Mouse (Mus musculus) embryonic facial prominence, embryonic 15.5 days (tissue): ENCODE results near the gene Plppr3. TPM values are rescaled to one million over a fixed set of nuclear protein-coding genes. Genes with fewer than 3 reads are reported as not detected.
A peak's percentile ranks its signal among the peaks of the same experiment; 100 is the strongest.

Experiments
- ATAC-seq: fragments of 200-750 bp; cut with Nextera tagmentation; 2 replicates; pipeline ENCODE4 v1.8.0; 2017; ENCODE audit warnings: low read depth, moderate TSS enrichment; ENCODE audit not compliant: insufficient number of reproducible peaks, low FRiP score, low TSS enrichment
- H3K27ac ChIP-seq: fragments of 300-500 bp; sonication (generic); replicated peaks from 2 replicates; pipeline ENCODE4 v1.5.1; 2015; ENCODE audit warnings: mild to moderate bottlenecking, inconsistent platforms
- H3K27me3 ChIP-seq: fragments of 300-500 bp; sonication (generic); 2 replicates; pipeline ENCODE4 v1.6.1; 2015; ENCODE audit warnings: inconsistent platforms
- H3K36me3 ChIP-seq: fragments of 300-500 bp; sonication (generic); 2 replicates; pipeline ENCODE4 v1.6.1; 2015; ENCODE audit warnings: mild to moderate bottlenecking, inconsistent platforms
- H3K4me1 ChIP-seq: fragments of 300-500 bp; sonication (generic); 2 replicates; pipeline ENCODE4 v1.6.1; 2015; ENCODE audit warnings: inconsistent platforms
- H3K4me2 ChIP-seq: fragments of 300-500 bp; sonication (generic); replicated peaks from 2 replicates; pipeline ENCODE4 v1.6.1; 2015; ENCODE audit warnings: mild to moderate bottlenecking, inconsistent platforms
- H3K4me3 ChIP-seq: fragments of 300-500 bp; sonication (generic); replicated peaks from 2 replicates; pipeline ENCODE4 v1.5.1; 2015; ENCODE audit warnings: mild to moderate bottlenecking, inconsistent platforms
- H3K9ac ChIP-seq: fragments of 300-500 bp; sonication (generic); 2 replicates; pipeline ENCODE4 v1.6.1; 2015; ENCODE audit warnings: inconsistent platforms
- H3K9me3 ChIP-seq: fragments of 300-500 bp; sonication (generic); replicated peaks from 2 replicates; pipeline ENCODE4 v1.6.1; 2016; ENCODE audit warnings: inconsistent platforms
- WGBS: fragments of 180-500 bp; shearing (Covaris S2); methylation state at CpG from one replicate; pipeline ENCODE4 v1.1.7; 2015; 5-methylcytosine and 5-hydroxymethylcytosine counted together
- polyA plus RNA-seq: library from polyadenylated mRNA; unstranded; fragments of >200 nt; fragmentation: Nextera tagmentation; extraction: Ambion mirVana; gene quantifications from 2 replicates; pipeline ENCODE4 v1.2.1, GENCODE M21; 2015

Gene Plppr3
- polyA plus RNA-seq, 1 experiment from 2014 or later, result 68.2 TPM

- WGBS, result 49% methylated on average over 7 of the region's 7 CpGs
- H3K9ac ChIP-seq, result no peak overlapping the region
Observed at GRCm38 (mm10) chr10:79832026-79832785, 42.2 kb downstream of the Plppr3 start.

GRCm38 (mm10) chr10:79831583-79831982, 42.9 kb downstream of the Plppr3 start:
- no peaks in the 10 kb centered on the region for H3K9me3 ChIP-seq
- H3K27me3 ChIP-seq, result no peaks in the 10 kb centered on the region
- H3K27ac ChIP-seq, result no peak overlapping the region
- H3K4me1 ChIP-seq, result 0 out of 2 replicates have a peak, but pooled peaks cover 3% of the 10 kb centered on the region
- 83% methylated on average over 3 of the region's 3 CpGs for WGBS
- H3K36me3 ChIP-seq, result no peaks in the 10 kb centered on the region
- no peak overlapping the region for H3K9ac ChIP-seq
- H3K4me2 ChIP-seq, result no peak overlapping the region
- H3K4me3 ChIP-seq, result no peak overlapping the region
- ATAC-seq, result no peak

More at GRCm38 (mm10) chr10:79832026-79832785, 42.2 kb downstream of the Plppr3 start:
- no peaks in the 10 kb centered on the region for H3K36me3 ChIP-seq
- no peaks in the 10 kb centered on the region for H3K9me3 ChIP-seq
- H3K27ac ChIP-seq, result no peak overlapping the region
- no peak overlapping the region for H3K4me3 ChIP-seq
- H3K4me1 ChIP-seq, result 0 out of 2 replicates have a peak, but pooled peaks cover 3% of the 10 kb centered on the region
- H3K4me2 ChIP-seq, result no peak overlapping the region
- H3K27me3 ChIP-seq, result no peaks in the 10 kb centered on the region
- ATAC-seq, result no peak

- no peak overlapping the region for H3K27ac ChIP-seq
- H3K36me3 ChIP-seq, result peaks cover 11% of the 10 kb centered on the region
- no peak overlapping the region for H3K9ac ChIP-seq
- H3K9me3 ChIP-seq, result no peaks in the 10 kb centered on the region
- no peak overlapping the region for H3K4me3 ChIP-seq
- ATAC-seq, result no peak
- peaks cover 15% of the 10 kb centered on the region for H3K4me1 ChIP-seq
- H3K4me2 ChIP-seq, result no peak overlapping the region
- WGBS, result 64% methylated on average over 6 of the region's 6 CpGs
- H3K27me3 ChIP-seq, result no peaks in the 10 kb centered on the region
Observed at GRCm38 (mm10) chr10:79824413-79824812, 50.0 kb downstream of the Plppr3 start.

GRCm38 (mm10) chr10:79823011-79823410, 51.4 kb downstream of the Plppr3 start:
- WGBS, result 56% methylated on average over 6 of the region's 6 CpGs
- no peak overlapping the region for H3K4me3 ChIP-seq
- no peaks in the 10 kb centered on the region for H3K9me3 ChIP-seq
- H3K4me1 ChIP-seq, result peaks cover 19% of the 10 kb centered on the region
- no peak overlapping the region for H3K9ac ChIP-seq
- H3K36me3 ChIP-seq, result peaks cover 17% of the 10 kb centered on the region
- no peaks in the 10 kb centered on the region for H3K27me3 ChIP-seq
- no peak for ATAC-seq
- H3K4me2 ChIP-seq, result no peak overlapping the region
- H3K27ac ChIP-seq, result no peak overlapping the region

GRCm38 (mm10) chr10:79822372-79822771, 52.1 kb downstream of the Plppr3 start:
- Histone ChIP-seq H3K27me3 (no peaks in the 10 kb centered on the region), H3K4me2 (peak overlapping the region; percentile 41), H3K4me3 (0 out of 2 replicates have a peak overlapping the region, but pooled peaks have one; percentile 2), H3K36me3 (peaks cover 17% of the 10 kb centered on the region), H3K27ac (peak overlapping the region; percentile 58; the same call in 1 of the 2 replicates), H3K9ac (no peak overlapping the region), H3K4me1 (peaks cover 22% of the 10 kb centered on the region), H3K9me3 (no peaks in the 10 kb centered on the region)
- no peak; the same call in 1 of the 2 replicates for ATAC-seq
- WGBS, result 23% methylated on average over 17 of the region's 17 CpGs

GRCm38 (mm10) chr10:79821731-79822130, 52.7 kb downstream of the Plppr3 start:
- 81% methylated on average over 12 of the region's 12 CpGs for WGBS
- H3K4me2 ChIP-seq, result no peak overlapping the region
- H3K4me3 ChIP-seq, result no peak overlapping the region
- peaks cover 22% of the 10 kb centered on the region for H3K4me1 ChIP-seq
- no peaks in the 10 kb centered on the region for H3K27me3 ChIP-seq
- no peaks in the 10 kb centered on the region for H3K9me3 ChIP-seq
- H3K36me3 ChIP-seq, result peaks cover 21% of the 10 kb centered on the region
- ATAC-seq, result no peak
- H3K27ac ChIP-seq, result 0 out of 2 replicates have a peak overlapping the region, but pooled peaks have one; percentile 58
- H3K9ac ChIP-seq, result no peak overlapping the region

- ATAC-seq, result no peak
- H3K9ac ChIP-seq, result no peak within 1 kb of the TSS
- H3K4me1 ChIP-seq, result peaks cover 22% of the 10 kb centered on the region
- H3K27me3 ChIP-seq, result no peaks in the 10 kb centered on the region
- H3K4me2 ChIP-seq, result no peak within 1 kb of the TSS
- no peak within 1 kb of the TSS for H3K4me3 ChIP-seq
- H3K9me3 ChIP-seq, result no peaks in the 10 kb centered on the region
- H3K27ac ChIP-seq, result 0 out of 2 replicates have a peak within 1 kb of the TSS, but pooled peaks have one; percentile 58
- 61% methylated on average over 11 of the region's 11 CpGs for WGBS
- H3K36me3 ChIP-seq, result peaks cover 29% of the 10 kb centered on the region
Observed at GRCm38 (mm10) chr10:79820782-79821181, 53.7 kb downstream of the Plppr3 start, which contains the start of gene Misp. Misp (plus strand) TSS chr10:79820989.

GRCm38 (mm10) chr10:79820277-79820676, 54.2 kb downstream of the Plppr3 start:
- Histone ChIP-seq H3K4me3 (no peak overlapping the region), H3K4me2 (no peak overlapping the region), H3K4me1 (peaks cover 22% of the 10 kb centered on the region), H3K27ac (no peak overlapping the region), H3K27me3 (no peaks in the 10 kb centered on the region), H3K9me3 (no peaks in the 10 kb centered on the region), H3K36me3 (peaks cover 33% of the 10 kb centered on the region), H3K9ac (no peak overlapping the region)
- WGBS, result 82% methylated on average over 8 of the region's 8 CpGs
- no peak for ATAC-seq

GRCm38 (mm10) chr10:79819606-79820005, 54.8 kb downstream of the Plppr3 start:
- Histone ChIP-seq H3K9ac (no peak overlapping the region), H3K4me1 (peaks cover 22% of the 10 kb centered on the region), H3K9me3 (no peaks in the 10 kb centered on the region), H3K36me3 (peaks cover 39% of the 10 kb centered on the region), H3K27me3 (no peaks in the 10 kb centered on the region), H3K4me3 (no peak overlapping the region), H3K4me2 (no peak overlapping the region), H3K27ac (no peak overlapping the region)
- 92% methylated on average over 17 of the region's 17 CpGs for WGBS
- no peak for ATAC-seq

GRCm38 (mm10) chr10:79818225-79818624, 56.2 kb downstream of the Plppr3 start:
- Histone ChIP-seq H3K9ac (no peak overlapping the region), H3K4me2 (no peak overlapping the region), H3K27me3 (no peaks in the 10 kb centered on the region), H3K36me3 (peaks cover 39% of the 10 kb centered on the region), H3K4me3 (no peak overlapping the region), H3K4me1 (peaks cover 22% of the 10 kb centered on the region), H3K27ac (peak overlapping the region; percentile 63; the same call in 1 of the 2 replicates), H3K9me3 (no peaks in the 10 kb centered on the region)
- WGBS, result 56% methylated on average over 4 of the region's 4 CpGs
- ATAC-seq, result peak; percentile 36; the same call in 1 of the 2 replicates

- Histone ChIP-seq H3K27ac (0 out of 2 replicates have a peak overlapping the region, but pooled peaks have one; percentile 19), H3K4me3 (no peak overlapping the region), H3K4me1 (peaks cover 16% of the 10 kb centered on the region), H3K4me2 (no peak overlapping the region), H3K9me3 (no peaks in the 10 kb centered on the region), H3K9ac (no peak overlapping the region), H3K36me3 (peaks cover 39% of the 10 kb centered on the region), H3K27me3 (no peaks in the 10 kb centered on the region)
- WGBS, result 75% methylated on average over 2 of the region's 2 CpGs
- no peak for ATAC-seq
Observed at GRCm38 (mm10) chr10:79817111-79817510, 57.3 kb downstream of the Plppr3 start.
